In genomic region chr2:79546206-79546605, GRCm38 (mm10) we compare ENCODE assay signal across 26 mouse cellular contexts.
A peak's percentile ranks its signal among the peaks of the same experiment; 100 is the strongest.
DNase-seq lines count a peak whose midpoint lies in the region; ATAC-seq and TF ChIP-seq lines count a peak whose summit lies in the region.
"Had no signal": no experiment of that assay in that cellular context is flagged by ENCODE, and none has a peak within 500 bp of the region (broad histone marks: within the 10 kb centered on the region; RNA-seq: fewer than 3 reads in every experiment).

No protein-coding gene starts in this region.

- WGBS in lung, adult 2 months = 53% methylated on average over 4 of the region's 4 CpGs

- TF ChIP-seq CTCF in lung, adult 2 months (IDR thresholded peaks at IDR 0.05; ENCODE audit: insufficient read depth, low read length) = no peak

- peak; percentile 55 for ATAC-seq in common myeloid progenitor, adult 5-6 weeks (replicated peaks; ENCODE audit: low read depth, poor library complexity, severe bottlenecking)
- peak; percentile 32; the same call in 1 of the 2 replicates for ATAC-seq in megakaryocyte progenitor cell, adult 5-6 weeks (replicated peaks; ENCODE audit: poor library complexity)
- ATAC-seq: activated CD4-positive, CD25-positive, alpha-beta regulatory T cell, adult 4 months; forebrain, embryonic 14.5 days; forebrain, postnatal 0 days; hindbrain, postnatal 0 days; inflammation-experienced regulatory T-cells, adult 6 months had no signal

- no peak for TF ChIP-seq POLR2A in lung, adult 2 months (IDR thresholded peaks at IDR 0.05; ENCODE audit: borderline replicate concordance, extremely low read depth, low read depth, low read length)

- peaks cover 2% of the 10 kb centered on the region for H3K4me1 ChIP-seq in lung, adult 2 months (ENCODE audit: control insufficient read depth, insufficient read depth, low read length)
- H3K4me1 ChIP-seq: embryonic facial prominence, embryonic 12.5 days had no signal

- peak; percentile 88 for DNase-seq in heart, adult 11 months
- no peak for DNase-seq in heart, adult 9 months (ENCODE audit: low spot score in 2 of 2)
- peak; percentile 84 for DNase-seq in 416B (ENCODE audit: low read depth)
- no peak for DNase-seq in layer of hippocampus, adult 8-10 months (ENCODE audit: low spot score in 2 of 2)
- no peak for DNase-seq in lung, adult 2 months
- DNase-seq: adrenal gland, adult 8-10 months; adrenal gland, postnatal 25 days; B cell, adult 2 months; cerebellum, adult 18-20 months; cerebellum, adult 9-10 months; cerebellum, postnatal 14 days; forebrain, postnatal 0 days; gastrocnemius, adult 2 months; gastrocnemius, postnatal 14 days; heart, postnatal 10 days; heart, postnatal 36 days had no signal

- no peak overlapping the region for H3K4me3 ChIP-seq in lung, adult 2 months (replicated peaks; ENCODE audit: extremely low read depth, low read depth, low read length)
- H3K4me3 ChIP-seq: embryonic facial prominence, embryonic 12.5 days; embryonic facial prominence, embryonic 15.5 days; gastrocnemius, adult 2 months; heart, embryonic 12.5 days; heart, embryonic 15.5 days had no signal

Comparison
In these comparisons a context has a peak if more than half of its experiments do, and no peak if none do; other contexts are left out.
1. DNase-seq: peak in heart, adult 11 months (single experiment) and 416B (single experiment); none in heart, adult 9 months (0 of 2), layer of hippocampus, adult 8-10 months (0 of 2) and lung, adult 2 months (single experiment).